Comparison of ENCODE assay signal across 8 mouse cellular contexts in genomic region chr11:46436760-46437458, GRCm38 (mm10). TPM values are rescaled to one million over a fixed set of nuclear protein-coding genes. Genes with fewer than 3 reads are reported as not detected.
A peak's percentile ranks its signal among the peaks of the same experiment; 100 is the strongest.
DNase-seq lines count a peak whose midpoint lies in the region; ATAC-seq and TF ChIP-seq lines count a peak whose summit lies in the region.

TSS of gene Med7 (plus strand) at chr11:46436925.

- peak within 1 kb of the TSS; percentile 81 for H3K9ac ChIP-seq in kidney, embryonic 14.5 days (ENCODE audit: low read depth, low read length)
- peak within 1 kb of the TSS; percentile 67 for H3K9ac ChIP-seq in limb, embryonic 15.5 days

- TF ChIP-seq POLR2A in bone marrow macrophage, adult 2 months (IDR thresholded peaks at IDR 0.05; ENCODE audit: borderline replicate concordance, low read depth, low read length): no peak
- peak; percentile 81 for TF ChIP-seq POLR2A in embryonic fibroblast, embryonic 13.5 days (IDR thresholded peaks at IDR 0.05; ENCODE audit: low read depth, low read length)

- H3K4me1 ChIP-seq in bone marrow macrophage, adult 2 months (ENCODE audit: control insufficient read depth, insufficient read depth, low read length): peaks cover 7% of the 10 kb centered on the region; the same call in 1 of the 2 replicates
- H3K4me1 ChIP-seq in embryonic fibroblast, embryonic 13.5 days (ENCODE audit: control insufficient read depth, insufficient read depth, low read length): no peaks in the 10 kb centered on the region
- peaks cover 3% of the 10 kb centered on the region; the same call in 1 of the 2 replicates for H3K4me1 ChIP-seq in kidney, embryonic 14.5 days (ENCODE audit: control insufficient read depth, insufficient read depth, low read length)
- peaks cover 3% of the 10 kb centered on the region for H3K4me1 ChIP-seq in limb, embryonic 15.5 days

- H3K27me3 ChIP-seq in kidney, embryonic 14.5 days (ENCODE audit: control insufficient read depth, insufficient read depth, low read length): no peaks in the 10 kb centered on the region
- H3K27me3 ChIP-seq in limb, embryonic 15.5 days: no peaks in the 10 kb centered on the region

- H3K27ac ChIP-seq in bone marrow macrophage, adult 2 months (ENCODE audit: insufficient read depth, low read depth, low read length): peak within 1 kb of the TSS; percentile 86
- peak within 1 kb of the TSS; percentile 83 for H3K27ac ChIP-seq in embryonic fibroblast, embryonic 13.5 days (ENCODE audit: insufficient read depth, low read length)
- peak within 1 kb of the TSS; percentile 85 for H3K27ac ChIP-seq in kidney, embryonic 14.5 days (ENCODE audit: low read depth, low read length)
- peak within 1 kb of the TSS; percentile 86 for H3K27ac ChIP-seq in limb, embryonic 15.5 days

- no peak for TF ChIP-seq CTCF in bone marrow macrophage, adult 2 months (IDR thresholded peaks at IDR 0.05; ENCODE audit: low read depth, low read length)
- no peak for TF ChIP-seq CTCF in embryonic fibroblast, embryonic 13.5 days (IDR thresholded peaks at IDR 0.05; ENCODE audit: borderline replicate concordance, insufficient read depth, low read length)

- peak within 1 kb of the TSS; percentile 49 for H3K4me2 ChIP-seq in kidney, embryonic 14.5 days (replicated peaks; ENCODE audit: low read depth, low read length)
- peak within 1 kb of the TSS; percentile 66 for H3K4me2 ChIP-seq in limb, embryonic 15.5 days

- DNase-seq in A20 (ENCODE audit: low read depth, low spot score): peak; percentile 96
- DNase-seq in heart, adult 9 months (ENCODE audit: low spot score in 2 of 2): peak; percentile 96 to 97
- peak; percentile 81 to 86 for DNase-seq in monocyte, adult 2 months (ENCODE audit: low read depth in 1 of 2, low spot score in 2 of 2)
- peak; percentile 96 to 97 for DNase-seq in spleen, postnatal 36 days (ENCODE audit: low spot score in 2 of 2)

- under 1% methylated on average over 57 of the region's 59 CpGs for WGBS in kidney, embryonic 14.5 days
- WGBS in limb, embryonic 15.5 days: under 1% methylated on average over 59 of the region's 59 CpGs

- H3K36me3 ChIP-seq in kidney, embryonic 14.5 days (ENCODE audit: control insufficient read depth, insufficient read depth, low read length): peaks cover 20% of the 10 kb centered on the region; the same call in 1 of the 2 replicates
- peaks cover 11% of the 10 kb centered on the region; the same call in 1 of the 2 replicates for H3K36me3 ChIP-seq in limb, embryonic 15.5 days

- H3K4me3 ChIP-seq in bone marrow macrophage, adult 2 months (ENCODE audit: insufficient read depth, low read length): peak within 1 kb of the TSS; percentile 96
- H3K4me3 ChIP-seq in embryonic fibroblast, embryonic 13.5 days (ENCODE audit: insufficient read depth, low read length): peak within 1 kb of the TSS; percentile 87
- peak within 1 kb of the TSS; percentile 68 for H3K4me3 ChIP-seq in kidney, embryonic 14.5 days (ENCODE audit: low read length)
- H3K4me3 ChIP-seq in limb, embryonic 15.5 days: peak within 1 kb of the TSS; percentile 68

- H3K9me3 ChIP-seq in kidney, embryonic 14.5 days (ENCODE audit: control insufficient read depth, low read length): no peaks in the 10 kb centered on the region
- H3K9me3 ChIP-seq in limb, embryonic 15.5 days: no peaks in the 10 kb centered on the region

- ATAC-seq in kidney, embryonic 14.5 days (ENCODE audit: low FRiP score, low TSS enrichment): peak; percentile 99
- ATAC-seq in limb, embryonic 15.5 days (ENCODE audit: insufficient number of reproducible peaks, low FRiP score, low TSS enrichment, low read depth): peak; percentile 96

RNA-seq across cellular contexts. Expression of gene Med7, which starts in this region (rescaled TPM):
- polyA plus RNA-seq in bone marrow macrophage, adult 2 months (2012; ENCODE audit: insufficient read depth, insufficient read length, missing spikeins): 33.4 and 39.9 TPM in 2 replicates
- polyA plus RNA-seq in embryonic fibroblast, embryonic 13.5 days (2011; ENCODE audit: insufficient read length, low read depth, missing spikeins): 49.1 and 50.9 TPM in 2 replicates
- polyA plus RNA-seq in kidney, embryonic 14.5 days (2014; fragmentation: Nextera tagmentation; extraction: Ambion mirVana): 88.2 and 98.4 TPM in 2 replicates
- 61.9 and 67.6 TPM in 2 replicates for polyA plus RNA-seq in limb, embryonic 15.5 days (2015; fragmentation: Nextera tagmentation; extraction: Ambion mirVana)

Comparison
In these comparisons a context has a peak if more than half of its experiments do, and no peak if none do; other contexts are left out.
1. Peak in every context shown above with its lines: DNase-seq, ATAC-seq, H3K4me3 ChIP-seq and H3K27ac ChIP-seq.